Mouse (Mus musculus) cerebellum, adult 2 months (tissue): ENCODE data around the gene Slc22a12. TPM values are rescaled to one million over a fixed set of nuclear protein-coding genes. Genes with fewer than 3 reads are reported as not detected.

Source experiments
- DNase-seq, 2 experiments: peaks; one replicate each; pipeline ENCODE4 v3.0.0; 2021
- H3K27ac ChIP-seq: fragments of 200-500 bp; 2 replicates; pipeline ENCODE4 v1.5.1; 2012; ENCODE audit warnings: low read length, control low read depth, inconsistent platforms; ENCODE audit not compliant: insufficient read depth
- H3K27me3 ChIP-seq: fragments of 200-500 bp; 2 replicates; pipeline ENCODE4 v1.6.1; 2012; ENCODE audit warnings: inconsistent platforms, mild to moderate bottlenecking, low read length, moderate library complexity; ENCODE audit not compliant: control insufficient read depth, insufficient read depth
- H3K4me1 ChIP-seq: fragments of 200-500 bp; 2 replicates; pipeline ENCODE4 v1.6.1; 2011; ENCODE audit warnings: low read length; ENCODE audit not compliant: control insufficient read depth, insufficient read depth
- H3K4me3 ChIP-seq: fragments of 200-500 bp; replicated peaks from 2 replicates; pipeline ENCODE3; 2011; ENCODE audit warnings: mild to moderate bottlenecking, low read depth, low read length, control low read depth; ENCODE audit not compliant: insufficient read depth
- CTCF ChIP-seq: fragments of 200-500 bp; IDR thresholded peaks from 2 replicates; pipeline ENCODE4 v1.5.1; 2011; ENCODE audit warnings: low read depth, mild to moderate bottlenecking, control low read depth, low read length, moderate library complexity, borderline replicate concordance; ENCODE audit not compliant: insufficient read depth
- POLR2A ChIP-seq: fragments of 200-500 bp; IDR thresholded peaks from 2 replicates; pipeline ENCODE4 v1.6.1; 2011; ENCODE audit warnings: low read length, control low read depth, borderline replicate concordance; ENCODE audit not compliant: insufficient read depth
- WGBS: fragments of 180-500 bp; shearing (Covaris S2); methylation state at CpG from one replicate; pipeline ENCODE4 v1.1.7; 2018; 5-methylcytosine and 5-hydroxymethylcytosine counted together
- polyA plus RNA-seq: library from polyadenylated mRNA; depleted of rRNA; stranded (reverse); fragments of >200 nt; gene quantifications from 2 replicates; pipeline ENCODE4 v1.2.3, GENCODE M21; 2012; rRNA removed

The Slc22a12 gene
- polyA plus RNA-seq, 1 experiment = 0.15 TPM

- no peak for DNase-seq
- peaks cover 43% of the 10 kb centered on the region for H3K4me1 ChIP-seq
- no peak overlapping the region for H3K4me3 ChIP-seq
- H3K27me3 ChIP-seq = no peaks in the 10 kb centered on the region
- TF ChIP-seq POLR2A (no peak), CTCF (no peak)
- H3K27ac ChIP-seq = no peak overlapping the region; the same call in 1 of the 2 replicates
- WGBS = 68% methylated on average over 8 of the region's 8 CpGs
Measured at GRCm38 (mm10) chr19:6495714-6496113, 47.1 kb downstream of the Slc22a12 start.

GRCm38 (mm10) chr19:6494504-6495170 lies 48.2 kb downstream of the Slc22a12 start:
- TF ChIP-seq POLR2A (no peak), CTCF (no peak)
- H3K4me3 ChIP-seq = no peak overlapping the region
- H3K27me3 ChIP-seq = no peaks in the 10 kb centered on the region
- no peak overlapping the region for H3K27ac ChIP-seq
- peak in 1 of 2 experiments; percentile 44 for DNase-seq
- 36% methylated on average over 18 of the region's 18 CpGs for WGBS
- peaks cover 43% of the 10 kb centered on the region for H3K4me1 ChIP-seq

GRCm38 (mm10) chr19:6494032-6494431 lies 48.8 kb downstream of the Slc22a12 start:
- peak in 1 of 2 experiments; percentile 39 for DNase-seq
- H3K4me3 ChIP-seq = no peak overlapping the region
- H3K4me1 ChIP-seq = peaks cover 47% of the 10 kb centered on the region
- 48% methylated on average over 7 of the region's 7 CpGs for WGBS
- no peak overlapping the region for H3K27ac ChIP-seq
- H3K27me3 ChIP-seq = no peaks in the 10 kb centered on the region
- TF ChIP-seq CTCF (no peak), POLR2A (no peak)

GRCm38 (mm10) chr19:6493219-6493618 lies 49.6 kb downstream of the Slc22a12 start:
- Histone ChIP-seq H3K4me1 (peaks cover 47% of the 10 kb centered on the region), H3K27me3 (no peaks in the 10 kb centered on the region), H3K4me3 (no peak overlapping the region), H3K27ac (peak overlapping the region; percentile 5; the same call in 1 of the 2 replicates)
- no peak for TF ChIP-seq CTCF
- no peak for TF ChIP-seq POLR2A
- WGBS = 25% methylated on average over 7 of the region's 7 CpGs
- DNase-seq = peak; percentile 53 to 55

DNA sequence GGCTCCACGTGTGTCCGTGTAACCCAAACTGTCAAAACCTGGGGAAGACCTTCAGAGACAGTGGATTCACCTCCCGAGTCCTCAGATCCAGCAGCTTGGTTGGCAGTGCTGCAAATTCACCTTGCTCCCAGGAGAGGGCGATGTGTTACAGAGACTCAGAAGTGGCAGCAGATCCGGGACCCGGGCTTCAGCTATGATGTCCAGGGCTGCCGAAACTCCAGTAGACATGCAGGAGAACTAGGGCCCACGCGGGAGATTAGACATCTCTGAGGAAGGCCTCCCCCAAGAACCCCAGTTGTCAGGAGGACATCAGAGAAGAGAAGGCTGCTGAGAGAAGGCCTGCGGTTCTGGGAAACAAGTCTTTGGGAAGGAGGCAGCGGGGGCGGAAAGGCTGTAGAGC lies 50.7 kb downstream of the Slc22a12 start:
- no peak overlapping the region for H3K27ac ChIP-seq
- WGBS = 18% methylated on average over 12 of the region's 12 CpGs

DNA sequence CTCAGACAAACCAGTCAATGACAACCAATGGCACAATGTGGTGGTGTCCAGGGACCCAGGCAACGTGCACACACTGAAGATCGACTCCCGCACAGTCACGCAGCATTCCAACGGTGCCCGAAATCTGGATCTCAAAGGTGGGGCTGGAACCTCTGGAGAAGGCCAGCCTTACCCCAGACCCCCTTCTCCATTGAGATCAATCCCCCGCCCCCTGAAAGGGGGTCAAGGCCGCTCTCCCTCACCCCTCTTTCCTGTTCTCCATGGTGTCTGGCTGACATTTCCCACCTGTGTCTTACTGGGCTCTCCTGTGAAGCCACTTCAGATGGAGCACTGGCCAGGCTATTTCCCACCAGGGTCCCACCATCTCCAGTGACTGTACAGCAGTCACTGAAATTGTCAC lies 51.3 kb downstream of the Slc22a12 start:
- no peak for TF ChIP-seq CTCF
- no peak for TF ChIP-seq POLR2A
- H3K27me3 ChIP-seq = no peaks in the 10 kb centered on the region
- no peak overlapping the region for H3K27ac ChIP-seq
- no peak for DNase-seq
- H3K4me1 ChIP-seq = peaks cover 41% of the 10 kb centered on the region
- 81% methylated on average over 8 of the region's 8 CpGs for WGBS
- no peak overlapping the region for H3K4me3 ChIP-seq

More for the DNA sequence above, 50.7 kb downstream of the Slc22a12 start:
- H3K4me1 ChIP-seq = peaks cover 47% of the 10 kb centered on the region
- peak; percentile 89 for DNase-seq
- TF ChIP-seq POLR2A (no peak), CTCF (peak; percentile 92)
- no peak overlapping the region for H3K4me3 ChIP-seq
- H3K27me3 ChIP-seq = no peaks in the 10 kb centered on the region

DNA sequence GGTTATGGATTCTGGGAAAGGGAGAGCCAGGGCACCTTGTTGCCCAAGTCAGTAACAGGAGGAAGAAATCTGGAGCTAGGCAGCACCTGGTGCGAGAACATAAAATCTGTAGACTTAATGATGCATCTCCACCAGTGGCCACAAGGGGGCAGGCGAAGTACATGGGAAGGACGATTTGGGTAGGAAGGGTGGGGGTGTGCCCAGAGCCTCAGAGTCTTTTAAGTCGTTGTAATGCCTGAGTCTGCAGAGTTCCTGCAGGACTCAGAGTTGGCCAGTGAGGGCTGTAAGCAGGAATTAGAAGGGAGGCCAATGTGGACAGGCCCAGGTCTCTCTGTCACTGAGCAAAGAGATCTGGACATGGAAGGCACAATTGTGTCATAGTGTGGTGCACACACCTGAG lies 53.8 kb downstream of the Slc22a12 start:
- peak; percentile 82 to 92 for DNase-seq
- 2% methylated on average over 4 of the region's 4 CpGs for WGBS
- H3K4me3 ChIP-seq = no peak overlapping the region
- TF ChIP-seq POLR2A (no peak), CTCF (peak; percentile 99)
- H3K27me3 ChIP-seq = no peaks in the 10 kb centered on the region
- H3K4me1 ChIP-seq = peaks cover 23% of the 10 kb centered on the region
- H3K27ac ChIP-seq = no peak overlapping the region

Other genes with a start within 250 kb of the Slc22a12 start
- gene Cdc42bpg, start 236.6 kb downstream of the Slc22a12 start, polyA plus RNA-seq = 33.1 and 36.5 TPM in 2 replicates
- 84.1 and 85.5 TPM in 2 replicates for gene Men1, start 208.1 kb downstream of the Slc22a12 start, polyA plus RNA-seq
- gene Map4k2, start 201.9 kb downstream of the Slc22a12 start, polyA plus RNA-seq = 317 and 326 TPM in 2 replicates
- 175 and 196 TPM in 2 replicates for gene Sf1, start 179.3 kb downstream of the Slc22a12 start, polyA plus RNA-seq
- 90.1 and 101 TPM in 2 replicates for gene Pygm, start 158.6 kb downstream of the Slc22a12 start, polyA plus RNA-seq
- gene Rasgrp2, start 143.7 kb downstream of the Slc22a12 start, polyA plus RNA-seq = 78.5 and 90.1 TPM in 2 replicates
- 420 and 504 TPM in 2 replicates for gene Nrxn2, start 124.3 kb downstream of the Slc22a12 start, polyA plus RNA-seq